Mouse (Mus musculus) neural tube, embryonic 10.5 days (tissue): Measurements from ENCODE around the gene Ccr2.
"Not testable (repeated sequence)": the region's sequence is repeated elsewhere in the genome, so short reads cannot be mapped to it uniquely, and the experiment has no call there.

Experiments
- DNase-seq: peaks from one replicate; pipeline ENCODE4 v3.0.0-alpha.2; 2017; ENCODE audit warnings: low spot score; ENCODE audit errors: extremely low spot score

The Ccr2 gene

GRCm38 (mm10) chr9:124101723-124102122 lies at the start of gene Ccr2:
TSS of gene Ccr2 (plus strand) at chr9:124101950.
- no peak for DNase-seq

GRCm38 (mm10) chr9:124053532-124053931 lies 48.2 kb upstream of the Ccr2 start:
- no peak for DNase-seq

GRCm38 (mm10) chr9:124056158-124056709 lies 45.5 kb upstream of the Ccr2 start:
- DNase-seq, result no peak

- no peak for DNase-seq
Observed at GRCm38 (mm10) chr9:124059660-124060352, 41.9 kb upstream of the Ccr2 start.

GRCm38 (mm10) chr9:124061474-124062432 lies 40.0 kb upstream of the Ccr2 start:
- DNase-seq, result not testable (repeated sequence)

- no peak for DNase-seq
Observed at GRCm38 (mm10) chr9:124066572-124067103, 35.1 kb upstream of the Ccr2 start.

- DNase-seq, result no peak
Observed at GRCm38 (mm10) chr9:124068098-124069058, 33.4 kb upstream of the Ccr2 start.

GRCm38 (mm10) chr9:124071506-124071905 lies 30.2 kb upstream of the Ccr2 start:
- no peak for DNase-seq

GRCm38 (mm10) chr9:124079803-124080202 lies 21.9 kb upstream of the Ccr2 start:
- no peak for DNase-seq

- not testable (repeated sequence) for DNase-seq
Observed at GRCm38 (mm10) chr9:124080471-124080870, 21.3 kb upstream of the Ccr2 start.

- no peak for DNase-seq
Observed at GRCm38 (mm10) chr9:124090441-124090840, 11.3 kb upstream of the Ccr2 start.

- DNase-seq, result no peak
Observed at GRCm38 (mm10) chr9:124099127-124099526, 2.6 kb upstream of the Ccr2 start.

- DNase-seq, result no peak
Observed at GRCm38 (mm10) chr9:124100357-124100756, 1.4 kb upstream of the Ccr2 start.

GRCm38 (mm10) chr9:124103199-124103598 lies 1.4 kb downstream of the Ccr2 start:
- no peak for DNase-seq

- no peak for DNase-seq
Observed at GRCm38 (mm10) chr9:124105196-124105595, 3.4 kb downstream of the Ccr2 start.

GRCm38 (mm10) chr9:124107232-124107631 lies 5.5 kb downstream of the Ccr2 start:
- no peak for DNase-seq

- no peak for DNase-seq
Observed at GRCm38 (mm10) chr9:124108356-124109127, 6.8 kb downstream of the Ccr2 start.

- DNase-seq, result no peak
Observed at GRCm38 (mm10) chr9:124111997-124112396, 10.2 kb downstream of the Ccr2 start.

- no peak for DNase-seq
Observed at GRCm38 (mm10) chr9:124112591-124113239, 11.0 kb downstream of the Ccr2 start.
